Mouse (Mus musculus) left cerebral cortex, adult 9 months (tissue): ENCODE results near the gene Ifi35.
A peak's percentile ranks its signal among the peaks of the same experiment; 100 is the strongest.
"Not testable (repeated sequence)": the region's sequence is repeated elsewhere in the genome, so short reads cannot be mapped to it uniquely, and the experiment has no call there.

Experiments
- DNase-seq, 2 experiments: peaks; one replicate each; pipeline ENCODE4 v3.0.0; 2022; ENCODE audit warnings: low spot score in 2 of 2

Gene Ifi35

GRCm38 (mm10) chr11:101468263-101468688 is 20.1 kb downstream of the Ifi35 start:
- DNase-seq = no peak

DNA sequence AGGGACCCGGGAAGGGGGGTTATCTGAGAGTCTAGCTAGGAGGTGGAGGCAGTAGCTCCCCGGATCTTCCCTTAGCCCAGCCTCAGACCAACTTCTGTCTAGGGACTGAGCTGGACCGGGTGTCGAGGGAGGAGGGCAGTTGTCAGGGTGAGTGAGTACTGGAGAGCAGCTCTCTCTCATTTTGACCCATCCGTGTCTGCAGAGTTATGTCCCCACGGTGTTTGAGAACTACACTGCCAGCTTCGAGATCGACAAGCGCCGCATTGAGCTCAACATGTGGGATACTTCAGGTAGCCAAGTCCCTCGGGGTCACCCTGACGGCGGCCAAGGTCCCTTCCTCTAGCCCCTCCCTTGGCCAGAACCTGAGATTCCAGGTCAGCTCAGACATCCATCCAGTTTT is 20.5 kb downstream of the Ifi35 start:
- no peak for DNase-seq

GRCm38 (mm10) chr11:101469155-101469554 is 20.9 kb downstream of the Ifi35 start:
- DNase-seq = no peak

DNA sequence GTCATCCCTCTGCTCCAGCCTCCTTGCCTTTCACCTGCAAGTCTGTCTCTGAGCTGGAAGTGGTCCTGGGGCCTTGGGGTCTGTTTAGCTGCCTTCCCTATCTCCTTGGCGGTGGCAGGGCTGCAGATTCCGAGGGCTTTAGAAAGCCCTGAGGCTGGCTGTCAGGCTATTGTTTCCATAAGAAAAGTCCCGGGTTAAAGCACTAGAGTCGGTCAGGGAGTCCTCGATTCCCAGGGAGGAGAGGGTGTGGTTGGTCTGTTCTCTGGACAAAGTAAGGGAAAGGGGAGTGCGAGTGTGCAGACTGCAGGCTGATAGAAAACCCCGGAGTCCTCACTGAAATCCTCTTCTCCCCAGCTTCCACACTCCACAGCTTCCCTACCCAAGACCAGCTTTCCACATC is 22.0 kb downstream of the Ifi35 start:
- no peak for DNase-seq

GRCm38 (mm10) chr11:101471926-101472325 is 23.7 kb downstream of the Ifi35 start:
- DNase-seq = no peak

DNA sequence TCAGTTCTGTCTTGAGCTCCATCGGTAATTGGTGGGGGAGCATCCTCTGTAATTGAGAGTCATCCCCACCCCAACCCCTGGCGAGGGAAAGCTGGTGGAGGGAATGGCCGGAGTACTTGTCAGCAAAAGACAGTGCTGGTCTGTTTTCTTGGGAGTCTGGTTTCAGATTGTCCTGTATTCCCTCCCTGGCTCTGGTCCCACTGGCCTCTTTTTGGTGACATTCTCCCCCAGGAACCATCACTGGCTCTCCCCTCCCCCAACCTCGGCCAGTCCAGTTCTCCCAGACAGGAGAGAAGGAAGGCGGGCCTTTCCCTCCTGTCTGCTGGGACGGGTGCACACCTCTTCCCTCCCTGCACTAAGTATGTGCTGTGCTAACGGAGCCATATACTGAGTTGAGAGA is 24.1 kb downstream of the Ifi35 start:
- no peak for DNase-seq

DNA sequence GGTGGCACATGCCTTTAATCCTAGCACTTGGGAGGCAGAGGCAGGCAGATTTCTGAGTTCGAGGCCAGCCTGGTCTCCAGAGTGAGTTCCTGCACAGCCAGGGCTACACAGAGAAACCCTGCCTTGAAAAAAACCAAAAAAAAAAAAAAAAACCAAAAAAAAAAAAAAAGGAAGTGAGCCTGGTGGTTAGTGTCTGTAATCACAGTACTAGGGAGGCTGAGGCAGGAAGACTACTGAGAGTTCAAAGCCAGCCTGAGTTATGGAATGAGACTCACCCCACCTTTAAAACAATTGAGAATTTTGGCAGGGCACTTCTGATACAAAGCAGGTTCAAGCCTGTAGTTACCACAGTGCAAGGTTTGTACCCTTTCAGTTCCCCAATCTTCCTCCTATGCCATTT is 25.5 kb downstream of the Ifi35 start:
- not testable (repeated sequence) for DNase-seq

- DNase-seq = no peak
Measured at GRCm38 (mm10) chr11:101474298-101474697, 26.1 kb downstream of the Ifi35 start.

- not testable (repeated sequence) for DNase-seq
Measured at GRCm38 (mm10) chr11:101476361-101476760, 28.2 kb downstream of the Ifi35 start.

DNA sequence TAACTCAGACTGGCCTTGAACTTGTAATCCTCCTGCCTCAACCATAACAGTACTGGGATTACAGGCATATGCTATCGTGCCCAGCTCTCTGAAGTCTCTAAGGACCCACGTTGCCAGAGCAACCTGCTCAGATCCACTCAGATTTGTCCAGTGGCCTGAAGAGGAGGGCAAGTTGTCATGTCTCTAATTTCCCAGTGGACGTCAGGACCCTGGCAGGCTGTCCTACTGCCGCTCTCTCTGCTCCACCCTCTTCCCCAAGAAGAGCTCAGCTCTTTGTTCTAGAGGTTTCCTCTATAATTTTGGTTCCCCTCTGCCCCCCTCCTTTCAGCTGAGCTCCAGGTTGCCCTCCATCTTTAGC is 29.0 kb downstream of the Ifi35 start:
- DNase-seq = no peak

- DNase-seq = no peak
Measured at GRCm38 (mm10) chr11:101477552-101478211, 29.5 kb downstream of the Ifi35 start.

DNA sequence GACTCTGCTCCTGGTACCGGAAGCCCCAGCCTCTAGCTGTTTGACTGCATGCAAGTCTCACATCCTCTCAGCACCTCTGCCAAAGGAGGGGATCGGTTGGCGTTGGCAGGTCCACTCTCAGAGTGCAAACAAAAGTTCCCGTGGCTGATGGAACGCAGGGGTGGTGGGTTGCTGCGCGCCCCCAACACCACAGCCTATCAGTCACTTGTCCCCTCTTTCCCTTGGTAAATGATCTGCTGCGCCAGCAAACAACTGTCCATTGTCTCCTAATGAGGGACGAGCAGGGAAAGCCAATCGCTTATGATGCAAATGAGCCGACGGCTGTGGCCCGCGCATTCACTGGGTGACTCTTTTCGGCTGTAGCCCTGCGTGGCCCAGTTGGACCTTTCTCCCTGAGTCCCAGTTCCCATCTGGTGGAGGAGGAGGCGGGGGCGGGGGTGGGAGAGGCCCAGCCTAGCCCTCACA is 31.0 kb downstream of the Ifi35 start:
- peak in 1 of 2 experiments; percentile 24 for DNase-seq

GRCm38 (mm10) chr11:101480912-101481311 is 32.7 kb downstream of the Ifi35 start:
- DNase-seq = no peak

- no peak for DNase-seq
Measured at GRCm38 (mm10) chr11:101483804-101484203, 35.6 kb downstream of the Ifi35 start.

GRCm38 (mm10) chr11:101484245-101484644 is 36.0 kb downstream of the Ifi35 start:
- no peak for DNase-seq

- DNase-seq = no peak
Measured at GRCm38 (mm10) chr11:101484814-101485213, 36.6 kb downstream of the Ifi35 start.

- DNase-seq = no peak
Measured at GRCm38 (mm10) chr11:101485509-101486028, 37.4 kb downstream of the Ifi35 start.

- no peak for DNase-seq
Measured at GRCm38 (mm10) chr11:101486126-101486525, 37.9 kb downstream of the Ifi35 start.

- no peak for DNase-seq
Measured at GRCm38 (mm10) chr11:101506269-101506780, 58.1 kb downstream of the Ifi35 start.

DNA sequence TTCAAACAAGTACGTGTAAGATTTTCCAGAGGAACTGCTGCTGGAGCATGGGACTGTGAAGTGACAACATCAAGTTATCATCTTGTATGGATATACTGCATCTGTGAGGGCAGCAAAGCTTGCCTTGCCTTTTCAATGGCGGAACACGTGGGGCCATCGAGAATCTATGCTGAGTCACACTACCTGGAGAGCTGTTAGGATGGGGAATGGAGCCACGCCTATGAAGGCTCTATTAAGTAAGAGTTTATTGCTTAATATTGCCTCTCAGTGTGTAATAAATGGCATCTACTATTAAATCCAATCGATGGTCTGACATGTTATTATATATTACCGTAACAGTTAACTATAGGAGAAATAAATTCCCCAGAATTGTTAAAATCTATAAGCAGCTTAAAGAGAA is 58.9 kb downstream of the Ifi35 start:
- no peak for DNase-seq
